Mouse (Mus musculus) CH12.LX (cell line): ENCODE results near the gene Arrb2. TPM values are rescaled to one million over a fixed set of nuclear protein-coding genes. Genes with fewer than 3 reads are reported as not detected.

Experiments used
- DNase-seq: peaks from one replicate; pipeline ENCODE4 v3.0.0-alpha.2; 2013; ENCODE audit errors: extremely low read depth
- H3K27ac ChIP-seq: 2 replicates; pipeline ENCODE4 v1.5.1; 2012; ENCODE audit warnings: low read depth, mild to moderate bottlenecking, control low read depth, moderate library complexity; ENCODE audit not compliant: insufficient read depth
- H3K27me3 ChIP-seq: replicated peaks from 2 replicates; pipeline ENCODE3; 2012; ENCODE audit warnings: inconsistent platforms
- H3K36me3 ChIP-seq, 2 experiments: replicated peaks in 1 of 2; 2 replicates each; pipeline versions ENCODE3 to v1.6.1; 2012; ENCODE audit warnings: inconsistent platforms in 1 of 2, low read length in 1 of 2, mild to moderate bottlenecking in 1 of 2, mixed read lengths in 1 of 2, moderate library complexity in 1 of 2; ENCODE audit not compliant: control insufficient read depth in 1 of 2, insufficient read depth in 1 of 2
- H3K4me1 ChIP-seq, 2 experiments: 2 replicates each; pipeline ENCODE4 v1.6.1; 2012; ENCODE audit warnings: inconsistent platforms in 1 of 2, moderate library complexity in 1 of 2; ENCODE audit not compliant: insufficient read depth in 2 of 2, control insufficient read depth in 1 of 2
- H3K4me2 ChIP-seq: 2 replicates; pipeline ENCODE4 v1.6.1; 2012; ENCODE audit warnings: low read depth, mild to moderate bottlenecking, control low read depth; ENCODE audit not compliant: poor library complexity, insufficient read depth, severe bottlenecking
- H3K4me3 ChIP-seq, 3 experiments: fragments of 150-350 bp in 1 of 3; sonication (generic) in 1 of 3; replicated peaks in 1 of 3; 2 replicates each; pipeline versions ENCODE3 to v1.5.1; 2011 to 2012; ENCODE audit warnings: low read depth in 2 of 3, low read length in 2 of 3, mild to moderate bottlenecking in 2 of 3, moderate library complexity in 2 of 3, control low read depth in 1 of 3, improper control_type of control experiment in 1 of 3, inconsistent platforms in 1 of 3, mixed read lengths in 1 of 3; ENCODE audit not compliant: poor library complexity in 1 of 3
- H3K79me2 ChIP-seq: replicated peaks from 2 replicates; pipeline ENCODE4 v1.6.1; 2012; ENCODE audit warnings: mild to moderate bottlenecking, moderate library complexity; ENCODE audit not compliant: control insufficient read depth, poor library complexity, insufficient read depth, severe bottlenecking; ENCODE audit errors: extremely low read depth
- H3K9ac ChIP-seq: 2 replicates; pipeline ENCODE4 v1.6.1; 2012; ENCODE audit warnings: low read depth, mild to moderate bottlenecking, control low read depth, moderate library complexity; ENCODE audit not compliant: insufficient read depth
- H3K9me3 ChIP-seq: replicated peaks from 2 replicates; pipeline ENCODE3; 2012; ENCODE audit warnings: low read length, inconsistent platforms, mixed read lengths
- CTCF ChIP-seq, 2 experiments: IDR thresholded peaks in 1 of 2; conservative IDR thresholded peaks in 1 of 2; 2 replicates each; pipeline ENCODE4 v1.5.1; 2011 to 2012; ENCODE audit warnings: low read depth in 2 of 2, low read length in 2 of 2, improper control_type of control experiment in 1 of 2, inconsistent platforms in 1 of 2, mild to moderate bottlenecking in 1 of 2, moderate library complexity in 1 of 2
- ETS1 ChIP-seq: conservative IDR thresholded peaks from 2 replicates; pipeline ENCODE4 v1.6.1; 2012; ENCODE audit warnings: low read depth, mild to moderate bottlenecking, inconsistent platforms, low read length, improper control_type of control experiment, moderate library complexity
- IRF4 ChIP-seq: IDR thresholded peaks from 2 replicates; pipeline ENCODE4 v1.6.1; 2014; ENCODE audit warnings: low read depth, mild to moderate bottlenecking, inconsistent platforms, low read length, improper control_type of control experiment
- MAFK ChIP-seq: IDR thresholded peaks from 2 replicates; pipeline ENCODE4 v1.6.1; 2011; ENCODE audit warnings: low read length, improper control_type of control experiment; ENCODE audit not compliant: insufficient replicate concordance
- MAX ChIP-seq: IDR thresholded peaks from 2 replicates; pipeline ENCODE4 v1.6.1; 2011; ENCODE audit warnings: low read length, improper control_type of control experiment
- MAZ ChIP-seq: IDR thresholded peaks from 2 replicates; pipeline ENCODE4 v1.6.1; 2012; ENCODE audit warnings: low read depth, mild to moderate bottlenecking, inconsistent platforms, low read length, improper control_type of control experiment, moderate library complexity
- MEF2A ChIP-seq: IDR thresholded peaks from 2 replicates; pipeline ENCODE4 v1.6.1; 2014; ENCODE audit warnings: low read depth, mild to moderate bottlenecking, inconsistent platforms, low read length, improper control_type of control experiment, borderline replicate concordance
- MYC ChIP-seq: IDR thresholded peaks from 2 replicates; pipeline ENCODE4 v1.6.1; 2011; ENCODE audit warnings: low read depth, mild to moderate bottlenecking, improper control_type of control experiment, low read length
- NELFE ChIP-seq: IDR thresholded peaks from 2 replicates; pipeline ENCODE4 v1.6.1; 2011; ENCODE audit warnings: low read depth, low read length, improper control_type of control experiment
- NRF1 ChIP-seq: IDR thresholded peaks from 2 replicates; pipeline ENCODE4 v1.6.1; 2014; ENCODE audit warnings: low read depth, mild to moderate bottlenecking, inconsistent platforms, low read length, improper control_type of control experiment, moderate library complexity
- SIN3A ChIP-seq: IDR thresholded peaks from 2 replicates; pipeline ENCODE4 v1.6.1; 2012; ENCODE audit warnings: low read length, improper control_type of control experiment, inconsistent platforms
- TBP ChIP-seq: conservative IDR thresholded peaks from 2 replicates; pipeline ENCODE4 v1.6.1; 2011; ENCODE audit warnings: low read depth, low read length, improper control_type of control experiment
- USF1 ChIP-seq: IDR thresholded peaks from 2 replicates; pipeline ENCODE4 v1.6.1; 2014; ENCODE audit warnings: low read depth, mild to moderate bottlenecking, inconsistent platforms, low read length, improper control_type of control experiment
- USF2 ChIP-seq: conservative IDR thresholded peaks from 2 replicates; pipeline ENCODE4 v1.6.1; 2011; ENCODE audit warnings: low read depth, low read length, improper control_type of control experiment
- ZKSCAN1 ChIP-seq: IDR thresholded peaks from 2 replicates; pipeline ENCODE4 v1.6.1; 2012; ENCODE audit warnings: low read depth, inconsistent platforms, low read length, improper control_type of control experiment, borderline replicate concordance
- ZMIZ1 ChIP-seq: IDR thresholded peaks from 2 replicates; pipeline ENCODE4 v1.6.1; 2012; ENCODE audit warnings: low read depth, mild to moderate bottlenecking, inconsistent platforms, low read length, improper control_type of control experiment
- dilution Hi-C: fragments of 300-500 bp; cut with MboI; formaldehyde crosslinking; loops from 2 replicates; pipeline ENCODE4 v1.14.3; 2020; ENCODE audit warnings: low sequenced_read_pairs; ENCODE audit not compliant: extremely low pct_unique_long_range_greater_than_20kb, extremely low pct_ligation_motif_present
- in situ Hi-C: fragments of 300-500 bp; cut with MboI; formaldehyde crosslinking; loops from 3 replicates; pipeline ENCODE4 v1.14.3; 2019; ENCODE audit warnings: low sequenced_read_pairs, low pct_ligation_motif_present, low pct_unique_long_range_greater_than_20kb, mixed read lengths
- polyA plus RNA-seq: library from polyadenylated mRNA; unstranded; fragments of >175 nt; gene quantifications from 2 replicates; pipeline ENCODE4 v1.2.1, GENCODE M21; 2012; ENCODE audit warnings: low read depth; ENCODE audit not compliant: insufficient read length
- total RNA-seq, 2 experiments: library from RNA; depleted of rRNA; stranded (reverse); fragments of 300-350 nt in 1 of 2; fragments of >200 nt in 1 of 2; gene quantifications; 2 replicates each; pipeline ENCODE4 v1.2.3; 2012 to 2014

The Arrb2 gene
- total and polyA plus RNA-seq, 3 experiments: 46.0 to 89.7 (median 60.2) TPM

DNA sequence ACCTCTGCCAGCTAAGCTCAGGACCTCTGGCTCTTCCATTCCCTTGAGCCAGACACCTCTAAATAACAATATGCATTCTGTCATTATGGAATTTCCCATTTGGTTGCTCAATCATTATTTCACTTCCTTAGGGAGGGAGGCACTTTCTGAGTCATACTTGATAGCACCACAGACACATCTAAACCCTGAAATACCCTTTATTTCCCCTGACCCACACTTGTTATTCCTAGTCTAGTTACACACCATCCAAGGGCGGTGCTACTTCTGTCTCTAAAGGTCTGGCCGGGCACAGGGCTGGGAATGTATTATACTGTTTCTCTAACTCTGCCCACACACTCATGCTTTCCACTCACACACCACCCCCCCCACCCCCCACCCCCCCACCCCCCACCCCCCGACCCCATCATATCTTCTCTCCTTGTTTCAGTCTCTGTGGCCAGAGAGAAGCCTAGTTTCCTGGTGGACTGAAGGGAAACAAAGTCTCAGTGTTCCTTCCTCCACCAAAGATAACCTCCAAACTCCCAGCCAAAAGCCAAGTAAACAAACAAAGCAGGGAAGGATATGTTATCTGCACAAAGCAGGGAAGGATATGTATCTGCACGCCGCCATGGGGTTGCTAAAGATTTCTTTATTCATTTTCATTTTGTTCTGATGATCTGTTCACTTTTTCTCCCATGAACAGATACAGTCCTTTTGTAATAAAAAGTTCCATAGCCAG is 35.6 kb downstream of the Arrb2 start:
- TF ChIP-seq IRF4 (no peak), SIN3A (no peak), MAFK (no peak), MAZ (no peak), ZMIZ1 (no peak), NELFE (no peak), ETS1 (no peak), USF1 (no peak), MEF2A (no peak), MAX (no peak), ZKSCAN1 (no peak), NRF1 (no peak), TBP (no peak), CTCF (conservative IDR thresholded peaks at IDR 0.05 in 1 of 2, IDR thresholded peaks at IDR 0.05 in 1 of 2; ENCODE audit: low read depth in 2 of 2, low read length in 2 of 2) (no peak), MYC (no peak)
- dilution Hi-C loops (no loop called here), in situ Hi-C loops (no loop called here)
- H3K27me3 ChIP-seq: no peaks in the 10 kb centered on the region
- H3K4me3 ChIP-seq: no peak overlapping the region
- H3K79me2 ChIP-seq: no peaks in the 10 kb centered on the region
- H3K9me3 ChIP-seq: no peaks in the 10 kb centered on the region
- no peak overlapping the region for H3K27ac ChIP-seq
- H3K4me2 ChIP-seq: no peak overlapping the region
- H3K36me3 ChIP-seq: no peaks in the 10 kb centered on the region
- DNase-seq: no peak
- H3K4me1 ChIP-seq: peaks cover 0 to 13% of the 10 kb centered on the region in 2 experiments; a peak in 1 of 4 replicates
- no peak overlapping the region for H3K9ac ChIP-seq

DNA sequence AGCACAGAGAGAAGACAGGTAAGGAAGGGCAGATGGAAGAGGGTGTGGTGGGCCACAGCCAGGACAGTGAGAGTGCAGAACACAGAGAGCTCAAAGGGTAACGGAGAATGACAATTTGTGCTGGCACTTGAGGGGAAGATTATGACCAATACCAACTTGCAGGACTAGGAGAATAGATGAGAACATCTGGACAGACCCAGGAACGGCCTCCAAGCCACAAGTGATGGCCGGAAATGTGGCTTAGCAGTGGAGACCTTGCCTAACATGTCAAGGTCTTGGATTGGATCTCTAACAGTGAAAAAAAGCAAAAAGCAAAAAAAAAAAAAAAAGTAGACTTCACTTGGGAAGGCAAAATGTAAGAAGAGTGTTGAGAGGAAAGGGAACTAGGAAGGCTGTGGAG is 37.3 kb downstream of the Arrb2 start:
- Histone ChIP-seq H3K9me3 (no peaks in the 10 kb centered on the region), H3K79me2 (no peaks in the 10 kb centered on the region), H3K4me3 (no peak overlapping the region), H3K9ac (no peak overlapping the region), H3K27ac (no peak overlapping the region), H3K27me3 (no peaks in the 10 kb centered on the region), H3K4me1 (peaks cover 0 to 14% of the 10 kb centered on the region in 2 experiments; a peak in 2 of 4 replicates), H3K4me2 (no peak overlapping the region), H3K36me3 (no peaks in the 10 kb centered on the region)
- no peak for TF ChIP-seq ETS1
- no peak for TF ChIP-seq USF2
- in situ Hi-C loops: no loop called here
- DNase-seq: no peak
- dilution Hi-C loops: no loop called here
